Mouse (Mus musculus): ENCODE data around the gene Ascc3.
A peak's percentile ranks its signal among the peaks of the same experiment; 100 is the strongest.

Gene Ascc3

GRCm38 (mm10) chr10:50592355-50593293 lies at the start of gene Ascc3:
Ascc3 (plus strand) TSS chr10:50592669.
- peak; percentile 86 for DNase-seq (ENCODE audit: low read depth, low spot score)

DNA sequence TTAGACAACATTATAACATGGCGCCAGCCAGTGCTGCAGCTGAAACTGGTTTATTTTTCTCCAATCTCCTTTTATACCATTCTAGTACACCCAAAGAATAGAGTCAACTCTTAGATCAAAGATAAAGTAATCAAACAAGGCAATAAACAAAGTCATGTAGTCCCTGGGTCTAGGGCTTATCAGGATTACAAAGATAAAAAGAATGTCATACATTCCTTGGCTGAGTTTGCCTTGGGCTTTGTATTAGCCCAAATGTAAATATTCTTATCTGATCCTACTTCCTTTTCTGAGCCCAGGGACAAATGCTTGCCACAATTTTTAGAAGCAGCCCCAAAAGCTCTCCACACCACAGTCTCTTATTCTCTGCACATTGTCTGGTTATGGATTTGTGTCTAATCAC lies 7.7 kb upstream of the Ascc3 start:
- DNase-seq (ENCODE audit: low read depth, low spot score): no peak

DNA sequence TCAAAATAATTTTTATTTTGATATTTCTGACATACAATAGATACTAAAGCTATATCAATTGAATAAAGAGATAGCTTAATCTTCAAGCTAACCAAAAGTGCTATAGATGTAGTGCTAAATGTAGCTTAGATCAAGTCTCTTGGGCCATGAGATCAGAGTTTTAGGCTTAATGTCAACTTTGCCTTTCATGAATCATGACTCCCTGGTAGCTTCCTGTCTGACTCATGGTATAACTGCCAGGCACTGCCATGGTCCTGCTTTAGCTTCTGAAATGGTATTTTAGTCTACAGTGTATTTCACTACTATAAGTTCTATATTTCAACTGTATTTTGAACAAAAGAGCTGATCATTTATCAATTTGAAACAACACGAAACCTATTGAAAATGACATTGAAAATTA lies 5.9 kb upstream of the Ascc3 start:
- no peak for DNase-seq (ENCODE audit: low read depth, low spot score)

- DNase-seq (ENCODE audit: low read depth, low spot score): no peak
Measured at GRCm38 (mm10) chr10:50593371-50593770, 902 bp downstream of the Ascc3 start.

DNA sequence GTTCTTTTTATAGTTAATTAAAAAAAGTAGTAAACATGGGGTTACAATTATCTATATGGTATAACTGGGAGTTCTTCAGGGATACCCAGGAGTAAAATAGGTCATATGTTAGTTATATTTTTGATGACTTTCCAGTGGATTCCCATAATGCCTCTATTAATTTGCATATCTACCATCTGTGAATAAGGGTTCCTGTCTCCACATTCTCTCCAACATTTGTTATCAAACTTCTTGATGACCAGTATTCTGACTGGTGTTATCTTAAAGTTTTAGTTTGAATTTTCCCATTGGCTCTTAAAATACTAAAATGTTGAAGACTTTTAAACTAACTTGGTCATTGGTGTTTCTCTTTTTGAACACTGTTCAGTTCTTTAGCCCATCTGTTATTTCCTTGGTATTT lies 2.9 kb downstream of the Ascc3 start:
- DNase-seq (ENCODE audit: low read depth, low spot score): no peak

GRCm38 (mm10) chr10:50604919-50605318 lies 12.4 kb downstream of the Ascc3 start:
- DNase-seq (ENCODE audit: low read depth, low spot score): no peak

GRCm38 (mm10) chr10:50613840-50614239 lies 21.4 kb downstream of the Ascc3 start:
- no peak for DNase-seq (ENCODE audit: low read depth, low spot score)

DNA sequence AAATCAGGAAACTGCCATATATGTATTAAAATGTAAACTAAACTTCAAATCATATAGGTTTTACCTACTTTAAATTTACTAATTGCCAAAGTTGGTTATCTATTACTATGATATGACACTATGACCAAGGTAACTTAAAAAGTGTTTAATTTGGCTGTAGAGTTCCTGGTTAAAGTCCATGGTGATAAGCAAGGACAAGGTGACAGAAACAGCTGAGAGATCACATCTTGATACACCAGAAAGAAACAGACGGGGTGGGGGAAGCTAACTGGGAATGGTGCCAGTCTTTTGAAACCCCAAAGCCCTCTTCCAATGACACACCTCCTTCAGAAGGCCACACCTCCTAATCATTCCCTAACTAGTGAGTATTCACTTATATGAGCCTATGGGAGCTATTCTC lies 33.4 kb downstream of the Ascc3 start:
- no peak for DNase-seq (ENCODE audit: low read depth, low spot score)

DNA sequence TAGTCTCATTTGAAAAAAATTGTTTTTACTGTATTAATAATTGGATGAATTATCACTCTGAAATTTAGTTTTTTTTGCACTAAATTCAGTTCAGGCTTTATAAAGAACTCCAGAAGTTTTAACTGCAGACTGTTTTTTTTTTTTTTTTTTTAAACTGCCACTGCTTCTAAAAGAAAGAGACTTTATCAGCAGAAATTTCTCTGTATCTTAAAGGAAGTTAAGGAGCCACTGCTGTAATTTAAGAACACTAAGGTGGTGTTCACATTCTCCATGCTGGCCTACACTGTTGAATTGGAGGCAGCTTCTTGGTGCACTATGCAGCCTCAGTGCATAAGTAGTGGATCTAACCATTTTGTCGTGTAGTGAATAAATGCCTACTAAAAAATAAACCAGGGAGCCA lies 47.1 kb downstream of the Ascc3 start:
- no peak for DNase-seq (ENCODE audit: low read depth, low spot score)

GRCm38 (mm10) chr10:50650612-50651011 lies 58.1 kb downstream of the Ascc3 start:
- DNase-seq (ENCODE audit: low read depth, low spot score): no peak

- DNase-seq (ENCODE audit: low read depth, low spot score): no peak
Measured at GRCm38 (mm10) chr10:50653551-50653950, 61.1 kb downstream of the Ascc3 start.

DNA sequence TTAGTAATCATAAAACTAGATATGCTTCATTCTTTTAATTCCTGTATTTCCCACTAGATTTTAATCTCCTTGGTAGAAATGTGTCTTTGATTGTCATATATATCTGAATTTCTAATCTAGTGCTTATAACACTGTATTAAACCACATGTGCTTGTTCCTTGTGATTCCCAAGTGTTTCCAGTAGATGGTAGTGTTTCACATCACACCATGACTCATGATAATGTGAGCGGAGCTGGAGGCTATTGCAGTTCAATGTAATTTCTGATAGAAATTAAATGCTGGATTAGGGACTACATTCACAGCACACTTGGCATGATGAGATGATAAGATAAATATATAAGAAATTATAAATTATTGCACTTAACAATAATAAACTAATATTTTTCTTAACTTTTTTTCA lies 64.9 kb downstream of the Ascc3 start:
- peak; percentile 8 for DNase-seq (ENCODE audit: low read depth, low spot score)

DNA sequence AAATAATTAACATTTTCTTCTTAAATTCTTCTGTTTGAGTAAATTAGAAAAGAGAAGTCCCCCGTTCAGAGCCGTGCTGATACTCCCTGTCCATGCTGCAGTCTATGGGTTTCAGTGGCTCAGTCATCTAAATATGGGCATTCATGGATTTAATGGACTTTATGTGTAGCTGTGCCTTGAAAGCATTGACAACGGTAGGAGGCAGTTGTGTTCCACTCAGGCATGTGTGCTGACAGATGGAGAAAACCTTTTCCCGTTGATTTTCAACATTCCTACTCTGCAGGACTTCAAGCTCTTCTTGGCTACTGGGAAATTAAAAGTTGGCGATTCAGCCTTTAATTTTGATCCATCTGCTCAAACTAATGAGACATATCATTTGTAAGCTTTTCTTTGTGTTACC lies 79.0 kb downstream of the Ascc3 start:
- DNase-seq (ENCODE audit: low read depth, low spot score): no peak

DNA sequence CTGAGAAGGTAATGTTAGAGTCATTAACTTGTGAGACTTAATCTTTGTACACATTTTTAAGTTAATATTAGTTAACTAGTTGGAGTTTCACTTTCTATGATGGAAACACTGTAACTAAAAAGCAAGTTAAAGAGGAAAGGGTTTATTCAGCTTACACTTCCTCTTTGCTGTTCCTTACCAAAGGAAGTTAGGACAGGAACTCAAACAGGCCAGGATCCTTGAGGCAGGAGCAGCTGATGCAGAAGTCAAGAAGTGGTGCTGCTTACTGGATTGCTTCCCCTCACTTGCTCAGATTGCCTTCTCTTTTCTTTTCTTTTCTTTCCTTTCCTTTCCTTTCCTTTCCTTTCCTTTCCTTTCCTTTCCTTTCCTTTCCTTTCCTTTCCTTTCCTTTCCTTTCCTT lies 97.9 kb downstream of the Ascc3 start:
- no peak for DNase-seq (ENCODE audit: low read depth, low spot score)

DNA sequence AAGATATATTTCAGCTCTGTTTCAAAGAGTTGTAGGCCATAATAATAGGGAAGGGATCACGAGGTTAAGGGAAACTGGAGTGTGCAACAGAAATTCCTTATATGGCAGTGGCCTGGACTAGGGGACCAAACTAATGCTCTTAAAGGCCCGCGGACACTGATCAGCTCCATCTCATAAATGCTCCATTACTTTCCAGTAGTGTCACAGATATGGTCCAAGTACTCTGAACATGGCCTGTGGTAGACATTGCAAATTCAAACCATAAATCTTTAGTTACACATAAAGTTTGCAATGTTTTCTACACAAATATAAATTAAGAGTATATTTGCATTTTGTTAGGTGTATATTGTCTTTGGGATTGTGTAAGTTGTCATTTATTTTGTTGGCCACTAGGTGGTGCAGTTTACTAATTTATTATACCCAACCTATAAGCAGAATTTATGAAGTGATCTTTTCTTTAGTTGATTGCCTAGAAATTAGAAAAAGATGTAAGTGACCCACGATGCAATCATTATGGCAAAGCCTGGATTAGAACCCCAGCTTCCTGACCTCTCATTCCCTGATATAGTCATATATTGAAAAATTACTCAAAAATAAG lies 106.5 kb downstream of the Ascc3 start:
- DNase-seq (ENCODE audit: low read depth, low spot score): peak; percentile 23

DNA sequence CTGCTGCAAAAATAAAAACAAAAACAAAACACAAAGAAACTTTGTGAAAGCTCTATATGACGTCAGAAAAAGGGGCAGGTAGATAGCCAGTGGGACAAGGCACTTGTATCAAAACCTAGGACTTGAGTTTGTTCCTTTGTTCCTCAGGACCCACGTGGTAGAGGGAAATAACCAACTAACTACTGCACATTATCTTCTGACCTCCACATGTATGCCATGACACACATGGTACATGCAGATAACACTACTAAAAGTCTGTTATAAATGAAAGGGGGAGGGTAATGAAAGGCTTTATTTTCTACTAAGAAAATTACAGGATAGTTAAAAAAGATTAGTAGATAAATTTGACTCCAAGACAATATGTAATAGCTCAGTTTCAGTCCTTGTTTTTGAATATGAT lies 109.3 kb downstream of the Ascc3 start:
- no peak for DNase-seq (ENCODE audit: low read depth, low spot score)

- DNase-seq (ENCODE audit: low read depth, low spot score): no peak
Measured at GRCm38 (mm10) chr10:50702361-50702760, 109.9 kb downstream of the Ascc3 start.

DNA sequence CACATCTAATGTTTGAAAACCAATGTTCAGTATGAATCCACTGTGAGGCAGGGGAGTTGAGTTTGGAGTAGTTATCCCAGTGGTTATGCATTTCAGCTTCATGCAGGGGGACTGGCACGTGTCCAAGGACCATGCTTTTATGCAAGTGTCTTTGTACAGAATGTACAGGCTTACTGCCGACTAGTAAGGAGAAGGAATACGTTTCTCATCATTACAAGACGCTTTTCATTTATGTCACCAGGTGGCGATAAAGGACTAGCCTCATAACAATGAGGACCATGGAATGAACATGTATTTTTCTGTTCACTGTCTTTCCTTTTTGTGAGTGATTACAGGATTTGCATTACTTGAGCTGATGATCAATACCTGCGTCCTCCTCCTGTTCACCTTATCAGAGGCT lies 111.7 kb downstream of the Ascc3 start:
- peak; percentile 18 for DNase-seq (ENCODE audit: low read depth, low spot score)

- DNase-seq (ENCODE audit: low read depth, low spot score): no peak
Measured at GRCm38 (mm10) chr10:50704898-50705297, 112.4 kb downstream of the Ascc3 start.

DNA sequence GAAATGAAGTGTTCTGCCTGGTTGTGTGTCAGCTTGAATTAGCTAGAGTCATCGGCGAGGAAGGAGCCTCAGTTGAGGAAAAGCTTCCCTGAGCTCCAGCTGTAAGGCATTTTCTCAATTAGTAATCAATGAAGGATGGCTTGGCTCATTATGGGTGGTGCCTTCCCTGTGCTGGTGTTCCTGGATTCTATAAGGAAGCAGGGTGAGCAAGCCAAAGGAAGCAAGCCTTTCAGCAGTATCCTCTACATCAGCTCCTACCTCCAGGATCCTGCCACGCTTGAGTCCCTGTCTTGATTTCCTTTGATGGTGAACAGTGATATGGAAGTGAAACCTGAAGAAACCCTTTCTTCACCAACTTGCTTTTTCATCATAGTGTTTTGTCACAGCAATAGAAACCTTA lies 118.8 kb downstream of the Ascc3 start:
- no peak for DNase-seq (ENCODE audit: low read depth, low spot score)

DNA sequence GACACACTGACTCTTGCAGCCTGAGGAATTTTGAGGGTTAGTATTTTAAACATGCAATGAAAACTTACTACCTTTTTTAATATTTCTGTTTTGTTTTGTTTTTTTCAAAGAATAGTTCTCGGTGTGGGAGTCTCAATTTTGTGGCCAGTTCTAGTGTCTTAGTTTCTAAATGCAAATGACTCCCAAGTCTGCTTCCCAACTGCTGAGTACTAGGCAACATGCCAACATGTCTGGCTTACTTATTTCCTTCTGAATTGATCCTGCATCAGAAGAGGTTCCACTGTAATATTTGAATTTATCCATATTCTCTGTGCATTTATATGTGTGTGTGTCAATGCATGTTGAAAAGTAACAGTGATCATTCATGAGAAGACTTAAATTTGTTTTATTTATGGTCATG lies 119.3 kb downstream of the Ascc3 start:
- no peak for DNase-seq (ENCODE audit: low read depth, low spot score)

GRCm38 (mm10) chr10:50733459-50733858 lies 141.0 kb downstream of the Ascc3 start:
- DNase-seq (ENCODE audit: low read depth, low spot score): no peak

- DNase-seq (ENCODE audit: low read depth, low spot score): no peak
Measured at GRCm38 (mm10) chr10:50762069-50762468, 169.6 kb downstream of the Ascc3 start.

Measured in skeletal muscle tissue, adult 2 months (tissue).